Mouse (Mus musculus) limb, embryonic 15.5 days (tissue): ENCODE data around the gene Gstm4. TPM values are rescaled to one million over a fixed set of nuclear protein-coding genes. Genes with fewer than 3 reads are reported as not detected.
A peak's percentile ranks its signal among the peaks of the same experiment; 100 is the strongest.
"Not testable (repeated sequence)": the region's sequence is repeated elsewhere in the genome, so short reads cannot be mapped to it uniquely, and the experiment has no call there.

Source experiments
- ATAC-seq: fragments of 200-750 bp; cut with Nextera tagmentation; 2 replicates; pipeline ENCODE4 v1.8.0; 2017; ENCODE audit warnings: low read depth, moderate TSS enrichment; ENCODE audit not compliant: insufficient number of reproducible peaks, low FRiP score, low TSS enrichment
- H3K27ac ChIP-seq: fragments of 300-500 bp; sonication (generic); 2 replicates; pipeline ENCODE4 v1.5.1; 2015; ENCODE audit warnings: moderate library complexity, mild to moderate bottlenecking, inconsistent platforms
- H3K27me3 ChIP-seq: fragments of 300-500 bp; sonication (generic); 2 replicates; pipeline ENCODE4 v1.6.1; 2015; ENCODE audit warnings: inconsistent platforms
- H3K36me3 ChIP-seq: fragments of 300-500 bp; sonication (generic); 2 replicates; pipeline ENCODE4 v1.6.1; 2015; ENCODE audit warnings: inconsistent platforms
- H3K4me1 ChIP-seq: fragments of 300-500 bp; sonication (generic); 2 replicates; pipeline ENCODE4 v1.6.1; 2015; ENCODE audit warnings: inconsistent platforms
- H3K4me2 ChIP-seq: fragments of 300-500 bp; sonication (generic); 2 replicates; pipeline ENCODE4 v1.6.1; 2015; ENCODE audit warnings: mild to moderate bottlenecking, inconsistent platforms
- H3K4me3 ChIP-seq: fragments of 300-500 bp; sonication (generic); 2 replicates; pipeline ENCODE4 v1.5.1; 2015; ENCODE audit warnings: mild to moderate bottlenecking, inconsistent platforms
- H3K9ac ChIP-seq: fragments of 300-500 bp; sonication (generic); 2 replicates; pipeline ENCODE4 v1.6.1; 2015; ENCODE audit warnings: inconsistent platforms
- H3K9me3 ChIP-seq: fragments of 300-500 bp; sonication (generic); 2 replicates; pipeline ENCODE4 v1.6.1; 2016; ENCODE audit warnings: inconsistent platforms
- WGBS: fragments of 180-500 bp; shearing (Covaris S2); methylation state at CpG from one replicate; pipeline ENCODE4 v1.1.7; 2015; 5-methylcytosine and 5-hydroxymethylcytosine counted together
- polyA plus RNA-seq: library from polyadenylated mRNA; unstranded; fragments of >200 nt; fragmentation: Nextera tagmentation; extraction: Ambion mirVana; gene quantifications from 2 replicates; pipeline ENCODE4 v1.2.1, GENCODE M21; 2015

Gene Gstm4
- polyA plus RNA-seq, 1 experiment from 2014 or later: 14.2 TPM

- no peak for ATAC-seq
- 72% methylated on average over 5 of the region's 5 CpGs for WGBS
- no peak overlapping the region for H3K27ac ChIP-seq
- no peaks in the 10 kb centered on the region for H3K4me1 ChIP-seq
- no peaks in the 10 kb centered on the region for H3K27me3 ChIP-seq
- no peak overlapping the region for H3K9ac ChIP-seq
- no peaks in the 10 kb centered on the region for H3K9me3 ChIP-seq
- H3K36me3 ChIP-seq: no peaks in the 10 kb centered on the region
- no peak overlapping the region for H3K4me3 ChIP-seq
- H3K4me2 ChIP-seq: no peak overlapping the region
Measured at GRCm38 (mm10) chr3:108026049-108026448, 18.6 kb downstream of the Gstm4 start.

GRCm38 (mm10) chr3:108025318-108025717 lies 19.4 kb downstream of the Gstm4 start:
- Histone ChIP-seq H3K4me2 (no peak overlapping the region), H3K4me3 (no peak overlapping the region), H3K9ac (no peak overlapping the region), H3K36me3 (no peaks in the 10 kb centered on the region), H3K9me3 (no peaks in the 10 kb centered on the region), H3K4me1 (no peaks in the 10 kb centered on the region), H3K27ac (no peak overlapping the region), H3K27me3 (no peaks in the 10 kb centered on the region)
- ATAC-seq: no peak
- 64% methylated on average over 4 of the region's 4 CpGs for WGBS

- no peak for ATAC-seq
- WGBS: 67% methylated on average over 6 of the region's 6 CpGs
Measured at GRCm38 (mm10) chr3:108022650-108023049, 22.0 kb downstream of the Gstm4 start.

GRCm38 (mm10) chr3:108020351-108021022 lies 24.2 kb downstream of the Gstm4 start:
- H3K9me3 ChIP-seq, H3K9ac ChIP-seq, H3K4me2 ChIP-seq, H3K27me3 ChIP-seq, H3K36me3 ChIP-seq, H3K4me3 ChIP-seq, ATAC-seq, H3K27ac ChIP-seq: not testable (repeated sequence)
- peaks cover 13% of the 10 kb centered on the region for H3K4me1 ChIP-seq
- WGBS: 72% methylated on average over 11 of the region's 11 CpGs

More at GRCm38 (mm10) chr3:108022650-108023049, 22.0 kb downstream of the Gstm4 start:
- Histone ChIP-seq H3K36me3 (no peaks in the 10 kb centered on the region), H3K27me3 (no peaks in the 10 kb centered on the region), H3K9ac (no peak overlapping the region), H3K27ac (no peak overlapping the region), H3K9me3 (no peaks in the 10 kb centered on the region), H3K4me1 (peaks cover 7% of the 10 kb centered on the region), H3K4me2 (no peak overlapping the region), H3K4me3 (no peak overlapping the region)

- H3K4me2 ChIP-seq, H3K27me3 ChIP-seq, H3K9me3 ChIP-seq, ATAC-seq, H3K36me3 ChIP-seq, H3K27ac ChIP-seq, H3K4me3 ChIP-seq, H3K9ac ChIP-seq: not testable (repeated sequence)
- peaks cover 13% of the 10 kb centered on the region for H3K4me1 ChIP-seq
- WGBS: 80% methylated on average over 3 of the region's 3 CpGs
Measured at GRCm38 (mm10) chr3:108019226-108019625, 25.5 kb downstream of the Gstm4 start.

- Histone ChIP-seq H3K4me2 (peak overlapping the region; percentile 76), H3K9ac (peak overlapping the region; percentile 21; the same call in 1 of the 2 replicates), H3K4me1 (peaks cover 13% of the 10 kb centered on the region), H3K4me3 (peak overlapping the region; percentile 45), H3K27ac (peak overlapping the region; percentile 94), H3K9me3 (no peaks in the 10 kb centered on the region), H3K27me3 (no peaks in the 10 kb centered on the region), H3K36me3 (no peaks in the 10 kb centered on the region)
- ATAC-seq: no peak; the same call in 1 of the 2 replicates
- WGBS: 21% methylated on average over 14 of the region's 14 CpGs
Measured at GRCm38 (mm10) chr3:108018190-108018820, 26.4 kb downstream of the Gstm4 start.

GRCm38 (mm10) chr3:108017473-108018189 lies 27.1 kb downstream of the Gstm4 start, which contains the start of gene Gstm1:
Gstm1 (minus strand) TSS chr3:108017973.
- Histone ChIP-seq H3K36me3 (no peaks in the 10 kb centered on the region), H3K4me2 (peak within 1 kb of the TSS; percentile 76), H3K9ac (peak within 1 kb of the TSS; percentile 47), H3K27ac (peak within 1 kb of the TSS; percentile 94), H3K4me1 (peaks cover 13% of the 10 kb centered on the region), H3K27me3 (no peaks in the 10 kb centered on the region), H3K4me3 (peak within 1 kb of the TSS; percentile 45), H3K9me3 (no peaks in the 10 kb centered on the region)
- under 1% methylated on average over 31 of the region's 31 CpGs for WGBS
- peak; percentile 99 for ATAC-seq

- ATAC-seq, H3K9me3 ChIP-seq, H3K27me3 ChIP-seq, H3K27ac ChIP-seq, H3K36me3 ChIP-seq, H3K4me3 ChIP-seq, H3K9ac ChIP-seq: not testable (repeated sequence)
- WGBS: 90% methylated on average over 5 of the region's 5 CpGs
- peaks cover 13% of the 10 kb centered on the region for H3K4me1 ChIP-seq
- H3K4me2 ChIP-seq: peak overlapping the region; percentile 76; the same call in 1 of the 2 replicates
Measured at GRCm38 (mm10) chr3:108016468-108016867, 28.2 kb downstream of the Gstm4 start.

GRCm38 (mm10) chr3:108014974-108015346 lies 29.7 kb downstream of the Gstm4 start:
- Histone ChIP-seq H3K9me3 (no peaks in the 10 kb centered on the region), H3K4me1 (peaks cover 13% of the 10 kb centered on the region), H3K4me2 (no peak overlapping the region), H3K27ac (no peak overlapping the region), H3K4me3 (no peak overlapping the region), H3K27me3 (no peaks in the 10 kb centered on the region), H3K9ac (no peak overlapping the region), H3K36me3 (no peaks in the 10 kb centered on the region)
- no peak for ATAC-seq
- 85% methylated on average over 2 of the region's 2 CpGs for WGBS

GRCm38 (mm10) chr3:108014098-108014973 lies 30.4 kb downstream of the Gstm4 start:
- Histone ChIP-seq H3K36me3 (no peaks in the 10 kb centered on the region), H3K9ac (no peak overlapping the region), H3K4me3 (no peak overlapping the region), H3K4me2 (no peak overlapping the region), H3K4me1 (peaks cover 13% of the 10 kb centered on the region), H3K9me3 (no peaks in the 10 kb centered on the region), H3K27me3 (no peaks in the 10 kb centered on the region), H3K27ac (no peak overlapping the region)
- 77% methylated on average over 7 of the region's 8 CpGs for WGBS
- no peak for ATAC-seq

GRCm38 (mm10) chr3:108013331-108013871 lies 31.3 kb downstream of the Gstm4 start:
- no peak for ATAC-seq
- no peak overlapping the region for H3K27ac ChIP-seq
- H3K4me3 ChIP-seq: no peak overlapping the region
- H3K4me2 ChIP-seq: no peak overlapping the region
- WGBS: 79% methylated on average over 4 of the region's 4 CpGs
- H3K9me3 ChIP-seq: no peaks in the 10 kb centered on the region
- peaks cover 10% of the 10 kb centered on the region for H3K4me1 ChIP-seq
- H3K27me3 ChIP-seq: no peaks in the 10 kb centered on the region
- H3K36me3 ChIP-seq: no peaks in the 10 kb centered on the region
- no peak overlapping the region for H3K9ac ChIP-seq
